ENCODE assay signal across 8 mouse cellular contexts in genomic region chr11:117326867-117327600, GRCm38 (mm10).
DNase-seq lines count a peak whose midpoint lies in the region; ATAC-seq and TF ChIP-seq lines count a peak whose summit lies in the region.

No protein-coding gene starts in this region.

- no peak overlapping the region for H3K9ac ChIP-seq in neural tube, embryonic 14.5 days (replicated peaks; ENCODE audit: low read depth, low read length)
- no peak overlapping the region for H3K9ac ChIP-seq in neural tube, embryonic 15.5 days (replicated peaks)
- H3K9ac ChIP-seq in forebrain, embryonic 16.5 days (replicated peaks; ENCODE audit: low read depth, low read length), result no peak overlapping the region

- H3K4me1 ChIP-seq in neural tube, embryonic 14.5 days (ENCODE audit: control insufficient read depth, insufficient read depth, low read length), result peaks cover 22% of the 10 kb centered on the region
- peaks cover 51% of the 10 kb centered on the region for H3K4me1 ChIP-seq in neural tube, embryonic 15.5 days
- H3K4me1 ChIP-seq in forebrain, embryonic 16.5 days (replicated peaks; ENCODE audit: control insufficient read depth, insufficient read depth, low read length), result peaks cover 41% of the 10 kb centered on the region

- 80% methylated on average over 16 of the region's 16 CpGs for WGBS in neural tube, embryonic 14.5 days
- 70% methylated on average over 16 of the region's 16 CpGs for WGBS in neural tube, embryonic 15.5 days
- WGBS in forebrain, embryonic 16.5 days, result 49% methylated on average over 15 of the region's 16 CpGs

- no peak overlapping the region for H3K4me3 ChIP-seq in gastrocnemius, adult 2 months
- no peak overlapping the region for H3K4me3 ChIP-seq in neural tube, embryonic 14.5 days (ENCODE audit: low read depth, low read length)
- H3K4me3 ChIP-seq in neural tube, embryonic 15.5 days (replicated peaks), result no peak overlapping the region
- H3K4me3 ChIP-seq in forebrain, embryonic 16.5 days (replicated peaks; ENCODE audit: low read length), result no peak overlapping the region

- no peaks in the 10 kb centered on the region for H3K36me3 ChIP-seq in neural tube, embryonic 14.5 days (ENCODE audit: control insufficient read depth, insufficient read depth, low read length)
- H3K36me3 ChIP-seq in neural tube, embryonic 15.5 days, result no peaks in the 10 kb centered on the region
- H3K36me3 ChIP-seq in forebrain, embryonic 16.5 days (ENCODE audit: control insufficient read depth, insufficient read depth), result no peaks in the 10 kb centered on the region

- intact Hi-C loops in gastrocnemius, adult 2 months (cut with DNase I), result no loop called here

- H3K27ac ChIP-seq in gastrocnemius, adult 2 months, result peak overlapping the region; percentile 51
- H3K27ac ChIP-seq in neural tube, embryonic 14.5 days (ENCODE audit: low read depth, low read length), result 0 out of 2 replicates have a peak overlapping the region, but pooled peaks have one; percentile 10
- H3K27ac ChIP-seq in neural tube, embryonic 15.5 days (replicated peaks), result no peak overlapping the region
- no peak overlapping the region for H3K27ac ChIP-seq in forebrain, embryonic 16.5 days (ENCODE audit: low read length)

- no peak for TF ChIP-seq CTCF in gastrocnemius, adult 2 months (IDR thresholded peaks at IDR 0.05)

- no peaks in the 10 kb centered on the region for H3K27me3 ChIP-seq in neural tube, embryonic 14.5 days (ENCODE audit: control insufficient read depth, insufficient read depth, low read length)
- no peaks in the 10 kb centered on the region for H3K27me3 ChIP-seq in neural tube, embryonic 15.5 days (replicated peaks)
- H3K27me3 ChIP-seq in forebrain, embryonic 16.5 days (replicated peaks; ENCODE audit: control insufficient read depth, insufficient read depth, low read length), result no peaks in the 10 kb centered on the region

- no peak overlapping the region for H3K4me2 ChIP-seq in neural tube, embryonic 14.5 days (ENCODE audit: low read depth, low read length)
- no peak overlapping the region for H3K4me2 ChIP-seq in neural tube, embryonic 15.5 days
- H3K4me2 ChIP-seq in forebrain, embryonic 16.5 days (ENCODE audit: low read length), result no peak overlapping the region

- no peak for DNase-seq in gastrocnemius, adult 2 months
- no peak for DNase-seq in gastrocnemius, postnatal 4 days (ENCODE audit: low spot score in 2 of 2)
- DNase-seq in right cerebral cortex, postnatal 10 days (ENCODE audit: low spot score in 2 of 2), result peak; percentile 63 to 66
- DNase-seq in ovary, postnatal 10 days (ENCODE audit: low spot score), result no peak
- DNase-seq in adrenal gland, postnatal 10 days, result no peak

- ATAC-seq in neural tube, embryonic 14.5 days (ENCODE audit: low read depth), result no peak
- no peak for ATAC-seq in neural tube, embryonic 15.5 days (ENCODE audit: low FRiP score)
- ATAC-seq in forebrain, embryonic 16.5 days, result peak; percentile 44; the same call in 1 of the 2 replicates

- no peaks in the 10 kb centered on the region for H3K9me3 ChIP-seq in neural tube, embryonic 14.5 days (ENCODE audit: control insufficient read depth, low read length)
- H3K9me3 ChIP-seq in neural tube, embryonic 15.5 days (replicated peaks), result no peaks in the 10 kb centered on the region
- H3K9me3 ChIP-seq in forebrain, embryonic 16.5 days (ENCODE audit: control insufficient read depth, low read length), result no peaks in the 10 kb centered on the region

Comparison
In these comparisons a context has a peak if more than half of its experiments do, and no peak if none do; other contexts are left out.
1. H3K27ac ChIP-seq: peak in gastrocnemius, adult 2 months (single experiment) and neural tube, embryonic 14.5 days (single experiment); none in neural tube, embryonic 15.5 days (single experiment) and forebrain, embryonic 16.5 days (single experiment).
2. DNase-seq: peak in right cerebral cortex, postnatal 10 days (2 of 2); none in gastrocnemius, adult 2 months (single experiment), gastrocnemius, postnatal 4 days (0 of 2), ovary, postnatal 10 days (single experiment) and adrenal gland, postnatal 10 days (single experiment).